Mouse (Mus musculus) ES-E14 (cell line): ENCODE measurements at regions not wholly inside any gene's neighbourhood (a gene's known extent, or its start where the extent isn't known, plus 50 kb on each side); places are given as distances from the start of the nearest gene placed in this dataset.

ENCODE experiments used
- HCFC1 ChIP-seq: IDR thresholded peaks from 2 replicates; pipeline ENCODE4 v1.6.1; 2012; ENCODE audit warnings: low read length, inconsistent platforms, borderline replicate concordance; ENCODE audit not compliant: insufficient read depth
- ZNF384 ChIP-seq: IDR thresholded peaks from 2 replicates; pipeline ENCODE4 v1.6.1; 2012; ENCODE audit warnings: low read depth, low read length, inconsistent platforms

GRCm38 (mm10) chr5:73796201-73796600, 145.0 kb downstream of the Spata18 start:
- TF ChIP-seq ZNF384 (no peak), HCFC1 (no peak)
